Mouse (Mus musculus): Measurements from ENCODE around the gene E330034G19Rik. TPM values are rescaled to one million over a fixed set of nuclear protein-coding genes. Genes with fewer than 3 reads are reported as not detected.
A peak's percentile ranks its signal among the peaks of the same experiment; 100 is the strongest.
"Not testable (repeated sequence)": the region's sequence is repeated elsewhere in the genome, so short reads cannot be mapped to it uniquely, and the experiment has no call there.

Gene E330034G19Rik
- polyA plus RNA-seq, 1 experiment from 2014 or later: not detected

- no peaks in the 10 kb centered on the region for H3K4me1 ChIP-seq (ENCODE audit: control insufficient read depth, insufficient read depth, low read length)
- no peak overlapping the region for H3K4me2 ChIP-seq (ENCODE audit: low read length)
- no peak overlapping the region for H3K27ac ChIP-seq (replicated peaks; ENCODE audit: low read depth, low read length)
- no peak overlapping the region for H3K4me3 ChIP-seq (replicated peaks; ENCODE audit: low read depth, low read length)
- WGBS: 86% methylated on average over 5 of the region's 5 CpGs
- H3K27me3 ChIP-seq (ENCODE audit: control insufficient read depth, insufficient read depth, low read length): no peaks in the 10 kb centered on the region
- no peak for ATAC-seq (ENCODE audit: low FRiP score, low TSS enrichment)
- no peaks in the 10 kb centered on the region for H3K9me3 ChIP-seq (ENCODE audit: control insufficient read depth, low read length)
- no peaks in the 10 kb centered on the region for H3K36me3 ChIP-seq (ENCODE audit: control insufficient read depth, insufficient read depth, low read length)
- H3K9ac ChIP-seq (replicated peaks; ENCODE audit: low read length): no peak overlapping the region
- DNase-seq: no peak
Measured at GRCm38 (mm10) chr14:24293631-24294030, 617 bp downstream of the E330034G19Rik start.

DNA sequence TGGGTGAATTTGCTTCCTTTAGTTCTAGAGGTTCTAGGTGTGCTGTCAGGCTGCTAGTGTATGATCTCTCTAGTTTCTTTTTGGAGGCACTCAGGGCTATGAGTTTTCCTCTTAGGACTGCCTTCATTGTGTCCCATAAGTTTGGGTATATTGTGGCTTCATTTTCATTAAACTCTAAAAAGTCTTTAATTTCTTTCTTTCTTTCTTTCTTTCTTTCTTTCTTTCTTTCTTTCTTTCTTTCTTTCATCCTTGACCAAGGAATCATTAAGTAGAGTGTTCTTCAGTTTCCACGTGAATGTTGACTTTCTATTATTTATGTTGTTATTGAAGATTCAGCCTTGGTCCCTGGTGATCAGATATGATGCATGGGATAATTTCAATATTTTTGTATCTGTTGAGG lies 9.1 kb downstream of the E330034G19Rik start:
- H3K9ac ChIP-seq (replicated peaks; ENCODE audit: low read length); DNase-seq; H3K4me3 ChIP-seq (replicated peaks; ENCODE audit: low read depth, low read length); H3K4me2 ChIP-seq (ENCODE audit: low read length); H3K9me3 ChIP-seq (ENCODE audit: control insufficient read depth, low read length); H3K27me3 ChIP-seq (ENCODE audit: control insufficient read depth, insufficient read depth, low read length); ATAC-seq (ENCODE audit: low FRiP score, low TSS enrichment); H3K4me1 ChIP-seq (ENCODE audit: control insufficient read depth, insufficient read depth, low read length); H3K36me3 ChIP-seq (ENCODE audit: control insufficient read depth, insufficient read depth, low read length); H3K27ac ChIP-seq (replicated peaks; ENCODE audit: low read depth, low read length): not testable (repeated sequence)
- WGBS: 92% methylated on average over 1 of the region's 1 CpGs

- H3K36me3 ChIP-seq (ENCODE audit: control insufficient read depth, insufficient read depth, low read length): no peaks in the 10 kb centered on the region
- DNase-seq (no peak), ATAC-seq (ENCODE audit: low FRiP score, low TSS enrichment) (no peak)
- WGBS: 83% methylated on average over 6 of the region's 6 CpGs
- no peak overlapping the region for H3K4me2 ChIP-seq (ENCODE audit: low read length)
- no peaks in the 10 kb centered on the region for H3K9me3 ChIP-seq (ENCODE audit: control insufficient read depth, low read length)
- H3K4me3 ChIP-seq (replicated peaks; ENCODE audit: low read depth, low read length): no peak overlapping the region
- H3K27ac ChIP-seq (replicated peaks; ENCODE audit: low read depth, low read length): no peak overlapping the region
- no peak overlapping the region for H3K9ac ChIP-seq (replicated peaks; ENCODE audit: low read length)
- no peaks in the 10 kb centered on the region for H3K27me3 ChIP-seq (ENCODE audit: control insufficient read depth, insufficient read depth, low read length)
- H3K4me1 ChIP-seq (ENCODE audit: control insufficient read depth, insufficient read depth, low read length): no peaks in the 10 kb centered on the region
Measured at GRCm38 (mm10) chr14:24306667-24307066, 13.7 kb downstream of the E330034G19Rik start.

GRCm38 (mm10) chr14:24307146-24307545 lies 14.1 kb downstream of the E330034G19Rik start:
- no peak overlapping the region for H3K9ac ChIP-seq (replicated peaks; ENCODE audit: low read length)
- no peak overlapping the region for H3K27ac ChIP-seq (replicated peaks; ENCODE audit: low read depth, low read length)
- no peaks in the 10 kb centered on the region for H3K9me3 ChIP-seq (ENCODE audit: control insufficient read depth, low read length)
- no peaks in the 10 kb centered on the region for H3K27me3 ChIP-seq (ENCODE audit: control insufficient read depth, insufficient read depth, low read length)
- H3K36me3 ChIP-seq (ENCODE audit: control insufficient read depth, insufficient read depth, low read length): no peaks in the 10 kb centered on the region
- H3K4me2 ChIP-seq (ENCODE audit: low read length): no peak overlapping the region
- no peak overlapping the region for H3K4me3 ChIP-seq (replicated peaks; ENCODE audit: low read depth, low read length)
- DNase-seq (no peak), ATAC-seq (ENCODE audit: low FRiP score, low TSS enrichment) (no peak)
- 86% methylated on average over 1 of the region's 1 CpGs for WGBS
- H3K4me1 ChIP-seq (ENCODE audit: control insufficient read depth, insufficient read depth, low read length): no peaks in the 10 kb centered on the region

DNA sequence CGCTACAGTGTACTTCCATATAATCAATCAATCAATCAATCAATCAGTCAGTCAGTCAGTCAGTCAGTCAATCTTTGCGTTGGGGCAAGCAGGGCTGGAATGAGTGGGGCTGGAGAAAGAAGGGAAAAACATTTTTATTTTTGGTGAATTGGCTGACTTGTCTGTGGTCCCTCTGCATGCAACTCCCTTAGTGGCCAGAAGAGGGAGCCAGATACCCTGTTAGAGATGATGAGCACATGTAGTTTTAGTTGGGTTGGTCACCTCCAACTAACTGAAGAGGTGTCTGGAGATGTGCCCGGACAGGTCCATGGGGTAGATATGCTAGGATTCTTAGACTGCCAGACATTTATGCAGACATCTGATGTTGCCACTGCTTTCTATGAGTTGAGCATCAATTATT lies 18.1 kb downstream of the E330034G19Rik start:
- ATAC-seq (ENCODE audit: low FRiP score, low TSS enrichment): no peak

DNA sequence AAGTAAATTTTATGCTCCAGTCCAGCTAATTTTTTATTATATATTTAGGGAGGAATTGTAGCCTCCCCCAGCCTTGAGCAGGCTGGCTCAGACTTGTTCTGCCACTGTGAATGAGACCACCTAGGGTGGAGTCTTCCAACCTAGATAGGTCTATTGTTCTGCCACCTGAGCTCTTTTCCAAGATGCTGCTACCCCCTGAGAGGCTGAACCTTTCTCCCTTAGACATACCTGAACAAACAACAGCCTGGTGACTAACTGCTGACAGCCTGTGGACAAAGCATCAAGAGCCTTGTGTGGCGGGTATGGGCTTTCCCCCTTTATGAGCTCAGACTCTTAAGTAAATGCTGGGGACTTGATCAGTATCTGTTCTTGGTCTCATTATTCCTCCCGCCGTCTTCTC lies 54.0 kb downstream of the E330034G19Rik start:
- not testable (repeated sequence) for H3K27ac ChIP-seq (replicated peaks; ENCODE audit: low read depth, low read length); H3K36me3 ChIP-seq (ENCODE audit: control insufficient read depth, insufficient read depth, low read length); H3K4me1 ChIP-seq (ENCODE audit: control insufficient read depth, insufficient read depth, low read length); H3K27me3 ChIP-seq (ENCODE audit: control insufficient read depth, insufficient read depth, low read length); DNase-seq; H3K4me2 ChIP-seq (ENCODE audit: low read length); H3K4me3 ChIP-seq (replicated peaks; ENCODE audit: low read depth, low read length); H3K9ac ChIP-seq (replicated peaks; ENCODE audit: low read length); H3K9me3 ChIP-seq (ENCODE audit: control insufficient read depth, low read length); ATAC-seq (ENCODE audit: low FRiP score, low TSS enrichment)
- WGBS: 84% methylated on average over 3 of the region's 3 CpGs

More for the DNA sequence above, 18.1 kb downstream of the E330034G19Rik start:
- peak; percentile 81 for DNase-seq
- no peak overlapping the region for H3K9ac ChIP-seq (replicated peaks; ENCODE audit: low read length)
- H3K4me1 ChIP-seq (ENCODE audit: control insufficient read depth, insufficient read depth, low read length): no peaks in the 10 kb centered on the region
- H3K4me3 ChIP-seq (replicated peaks; ENCODE audit: low read depth, low read length): no peak overlapping the region
- H3K27ac ChIP-seq (replicated peaks; ENCODE audit: low read depth, low read length): no peak overlapping the region
- no peaks in the 10 kb centered on the region for H3K9me3 ChIP-seq (ENCODE audit: control insufficient read depth, low read length)
- no peaks in the 10 kb centered on the region for H3K27me3 ChIP-seq (ENCODE audit: control insufficient read depth, insufficient read depth, low read length)
- H3K36me3 ChIP-seq (ENCODE audit: control insufficient read depth, insufficient read depth, low read length): no peaks in the 10 kb centered on the region
- H3K4me2 ChIP-seq (ENCODE audit: low read length): no peak overlapping the region
- WGBS: 43% methylated on average over 3 of the region's 3 CpGs

GRCm38 (mm10) chr14:24358295-24358951 lies 65.4 kb downstream of the E330034G19Rik start:
- peak; percentile 73 for DNase-seq
- H3K36me3 ChIP-seq (ENCODE audit: control insufficient read depth, insufficient read depth, low read length): no peaks in the 10 kb centered on the region
- H3K27me3 ChIP-seq (ENCODE audit: control insufficient read depth, insufficient read depth, low read length): no peaks in the 10 kb centered on the region
- ATAC-seq (ENCODE audit: low FRiP score, low TSS enrichment): no peak
- H3K9ac ChIP-seq (replicated peaks; ENCODE audit: low read length): no peak overlapping the region
- no peaks in the 10 kb centered on the region for H3K4me1 ChIP-seq (ENCODE audit: control insufficient read depth, insufficient read depth, low read length)
- H3K9me3 ChIP-seq (ENCODE audit: control insufficient read depth, low read length): no peaks in the 10 kb centered on the region
- H3K4me2 ChIP-seq (ENCODE audit: low read length): no peak overlapping the region
- 62% methylated on average over 22 of the region's 22 CpGs for WGBS
- H3K4me3 ChIP-seq (replicated peaks; ENCODE audit: low read depth, low read length): no peak overlapping the region
- H3K27ac ChIP-seq (replicated peaks; ENCODE audit: low read depth, low read length): no peak overlapping the region

Other genes with a start within 250 kb of the E330034G19Rik start
- 32.9 TPM in 2 replicates for gene Dlg5, start 47.3 kb upstream of the E330034G19Rik start, polyA plus RNA-seq (2014; fragmentation: Nextera tagmentation; extraction: Ambion mirVana)
- 21.0 and 23.1 TPM in 2 replicates for gene Polr3a, start 193.8 kb downstream of the E330034G19Rik start, polyA plus RNA-seq (2014; fragmentation: Nextera tagmentation; extraction: Ambion mirVana)
- 772 and 791 TPM in 2 replicates for gene Rps24, start 193.9 kb downstream of the E330034G19Rik start, polyA plus RNA-seq (2014; fragmentation: Nextera tagmentation; extraction: Ambion mirVana)